Mouse (Mus musculus): ENCODE measurements around the gene Slc19a2. TPM values are rescaled to one million over a fixed set of nuclear protein-coding genes. Genes with fewer than 3 reads are reported as not detected.

The Slc19a2 gene
- polyA plus RNA-seq, 1 experiment = 8.2 TPM

DNA sequence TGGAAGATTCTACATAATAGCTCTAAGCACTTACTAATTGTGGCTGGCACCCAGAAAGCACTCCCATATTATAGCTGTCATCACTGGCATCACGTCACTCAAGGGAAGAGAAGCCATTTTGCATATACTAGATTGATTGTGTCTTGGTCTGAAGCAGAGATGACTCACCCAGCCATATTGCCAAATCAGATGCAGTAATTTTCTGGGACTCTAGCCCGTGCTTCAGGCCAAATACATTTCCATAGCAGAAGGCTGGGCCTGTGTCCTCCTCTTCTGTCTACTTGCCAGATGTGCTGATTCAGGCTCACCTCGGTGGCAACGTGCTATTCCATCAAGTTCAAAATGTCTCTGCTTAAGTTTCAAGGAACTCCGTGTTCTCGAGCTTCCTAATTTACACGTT lies 12.7 kb downstream of the Slc19a2 start:
- 93% methylated on average over 7 of the region's 7 CpGs for WGBS
- no peaks in the 10 kb centered on the region for H3K4me1 ChIP-seq (replicated peaks; ENCODE audit: control insufficient read depth, insufficient read depth, low read length)
- H3K27ac ChIP-seq (ENCODE audit: control insufficient read depth, insufficient read depth, low read length) = no peak overlapping the region
- H3K4me3 ChIP-seq (ENCODE audit: control insufficient read depth, insufficient read depth, low read length) = no peak overlapping the region
- no peak for DNase-seq
- peaks cover 10% of the 10 kb centered on the region for H3K36me3 ChIP-seq (ENCODE audit: control insufficient read depth, insufficient read depth, low read length)
- no peaks in the 10 kb centered on the region for H3K27me3 ChIP-seq (ENCODE audit: control insufficient read depth, insufficient read depth, low read length)
- TF ChIP-seq POLR2A (IDR thresholded peaks at IDR 0.05; ENCODE audit: control insufficient read depth, extremely low read depth, insufficient read depth, low read length, poor library complexity) = no peak
- no peak for TF ChIP-seq CTCF (IDR thresholded peaks at IDR 0.05; ENCODE audit: borderline replicate concordance, control insufficient read depth, extremely low read depth, insufficient read depth, low read length, poor library complexity)

DNA sequence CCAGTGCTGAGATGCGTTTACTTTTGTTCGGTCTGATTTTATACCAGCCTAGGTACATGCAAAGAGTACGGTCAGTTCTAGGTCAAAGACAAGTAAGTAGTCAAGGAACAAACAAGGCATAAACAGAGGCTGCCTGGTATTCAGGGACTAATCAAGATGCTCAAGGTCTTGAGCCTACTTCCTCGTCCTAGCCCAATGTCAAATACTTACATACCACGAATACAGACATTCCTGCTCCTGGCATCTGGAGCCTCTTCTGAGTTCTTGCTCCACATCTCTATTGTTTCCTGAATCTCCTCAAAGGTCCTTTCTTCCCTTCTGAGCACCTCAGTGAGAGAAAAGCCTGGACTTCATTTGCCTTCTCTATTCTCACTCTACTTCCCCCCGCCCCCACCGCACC lies 22.1 kb downstream of the Slc19a2 start:
- WGBS = 95% methylated on average over 7 of the region's 7 CpGs
- Histone ChIP-seq H3K27ac (ENCODE audit: control insufficient read depth, insufficient read depth, low read length) (no peak overlapping the region), H3K4me1 (replicated peaks; ENCODE audit: control insufficient read depth, insufficient read depth, low read length) (peaks cover 3% of the 10 kb centered on the region; the same call in 1 of the 2 replicates), H3K36me3 (ENCODE audit: control insufficient read depth, insufficient read depth, low read length) (no peaks in the 10 kb centered on the region), H3K27me3 (ENCODE audit: control insufficient read depth, insufficient read depth, low read length) (no peaks in the 10 kb centered on the region), H3K4me3 (ENCODE audit: control insufficient read depth, insufficient read depth, low read length) (no peak overlapping the region)
- no peak for TF ChIP-seq CTCF (IDR thresholded peaks at IDR 0.05; ENCODE audit: borderline replicate concordance, control insufficient read depth, extremely low read depth, insufficient read depth, low read length, poor library complexity)
- DNase-seq = no peak

DNA sequence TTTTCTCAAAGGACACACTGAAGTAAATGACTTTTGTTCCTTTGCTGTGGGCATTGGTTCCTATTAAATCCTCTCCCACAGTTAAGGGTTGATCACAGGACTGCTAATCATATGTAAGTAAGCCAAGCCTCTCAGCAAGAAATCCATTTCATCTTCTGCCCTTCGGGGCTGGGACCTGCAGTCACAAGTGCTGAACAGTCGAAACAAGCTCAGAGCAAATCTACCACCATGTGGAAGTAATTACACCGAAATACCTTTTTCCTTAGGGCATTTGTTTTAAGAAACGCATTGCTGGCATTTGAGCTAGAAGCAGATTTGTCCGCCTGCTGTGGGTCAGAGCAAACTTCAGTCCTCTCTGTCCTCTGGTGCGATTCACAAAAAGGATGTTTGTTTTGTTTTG lies 24.8 kb downstream of the Slc19a2 start:
- H3K27ac ChIP-seq (ENCODE audit: control insufficient read depth, insufficient read depth, low read length) = no peak overlapping the region
- DNase-seq = no peak
- H3K4me3 ChIP-seq (ENCODE audit: control insufficient read depth, insufficient read depth, low read length) = no peak overlapping the region
- peaks cover 3% of the 10 kb centered on the region; the same call in 1 of the 2 replicates for H3K4me1 ChIP-seq (replicated peaks; ENCODE audit: control insufficient read depth, insufficient read depth, low read length)
- WGBS = 93% methylated on average over 6 of the region's 6 CpGs
- TF ChIP-seq POLR2A (IDR thresholded peaks at IDR 0.05; ENCODE audit: control insufficient read depth, extremely low read depth, insufficient read depth, low read length, poor library complexity) = no peak
- no peak for TF ChIP-seq CTCF (IDR thresholded peaks at IDR 0.05; ENCODE audit: borderline replicate concordance, control insufficient read depth, extremely low read depth, insufficient read depth, low read length, poor library complexity)
- no peaks in the 10 kb centered on the region for H3K36me3 ChIP-seq (ENCODE audit: control insufficient read depth, insufficient read depth, low read length)
- no peaks in the 10 kb centered on the region for H3K27me3 ChIP-seq (ENCODE audit: control insufficient read depth, insufficient read depth, low read length)

DNA sequence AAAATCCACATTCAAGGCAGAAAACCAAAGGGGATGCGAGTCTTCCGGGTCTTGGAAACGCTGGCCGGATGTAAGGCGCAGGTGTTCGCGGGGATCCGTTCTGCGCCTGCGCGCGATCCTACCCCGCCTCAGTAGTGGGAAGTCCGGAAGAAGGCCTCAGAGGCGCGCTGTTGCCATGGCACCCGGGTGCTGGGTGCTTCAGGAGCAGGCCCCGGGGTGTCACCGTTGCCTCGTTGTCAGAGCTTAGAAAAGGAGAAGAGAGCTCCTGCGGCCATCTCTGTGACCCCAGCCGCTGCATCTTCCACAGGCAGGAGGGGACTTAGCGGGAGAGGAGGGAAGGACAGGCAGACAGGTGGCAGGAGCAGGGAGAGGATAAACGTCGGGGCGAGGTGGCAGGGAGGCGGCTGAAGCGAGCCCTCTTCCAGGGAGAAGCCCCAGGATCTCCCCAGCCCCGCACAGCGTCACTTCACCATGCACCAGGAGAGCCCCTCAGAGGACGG lies 26.7 kb downstream of the Slc19a2 start, which contains the start of gene Ccdc181:
TSS of gene Ccdc181 (plus strand) at position 131 of the 500 bp plus-strand sequence.
- TF ChIP-seq POLR2A (IDR thresholded peaks at IDR 0.05; ENCODE audit: control insufficient read depth, extremely low read depth, insufficient read depth, low read length, poor library complexity) (peak; percentile 45; the same call in 1 of the 2 replicates), CTCF (IDR thresholded peaks at IDR 0.05; ENCODE audit: borderline replicate concordance, control insufficient read depth, extremely low read depth, insufficient read depth, low read length, poor library complexity) (peak; percentile 66)
- peak within 1 kb of the TSS; percentile 71 for H3K4me3 ChIP-seq (ENCODE audit: control insufficient read depth, insufficient read depth, low read length)
- no peaks in the 10 kb centered on the region for H3K27me3 ChIP-seq (ENCODE audit: control insufficient read depth, insufficient read depth, low read length)
- no peaks in the 10 kb centered on the region for H3K36me3 ChIP-seq (ENCODE audit: control insufficient read depth, insufficient read depth, low read length)
- peak within 1 kb of the TSS; percentile 80 for H3K27ac ChIP-seq (ENCODE audit: control insufficient read depth, insufficient read depth, low read length)
- peaks cover 4% of the 10 kb centered on the region for H3K4me1 ChIP-seq (replicated peaks; ENCODE audit: control insufficient read depth, insufficient read depth, low read length)
- DNase-seq = peak; percentile 98
- WGBS = under 1% methylated on average over 31 of the region's 31 CpGs

DNA sequence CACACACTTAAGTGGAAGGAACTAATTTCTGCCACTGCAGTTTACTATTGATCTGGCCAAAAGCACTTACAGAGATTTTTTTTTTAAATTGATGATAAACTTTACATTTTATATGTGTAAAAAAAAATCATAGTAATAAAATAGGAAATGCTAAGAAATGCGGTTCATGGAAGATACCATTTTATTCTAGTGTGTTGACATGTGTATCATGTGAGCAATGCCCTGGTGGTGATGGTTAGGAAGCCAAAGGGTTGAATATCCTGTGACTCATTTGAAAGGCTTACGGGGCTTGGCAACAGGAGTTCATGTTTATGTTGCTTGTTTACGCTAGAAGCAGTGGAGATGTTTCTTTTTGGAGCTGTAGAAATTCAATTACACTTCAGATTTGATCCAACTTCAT lies 27.7 kb downstream of the Slc19a2 start:
- peaks cover 4% of the 10 kb centered on the region for H3K4me1 ChIP-seq (replicated peaks; ENCODE audit: control insufficient read depth, insufficient read depth, low read length)
- TF ChIP-seq CTCF (IDR thresholded peaks at IDR 0.05; ENCODE audit: borderline replicate concordance, control insufficient read depth, extremely low read depth, insufficient read depth, low read length, poor library complexity) = no peak
- no peak for TF ChIP-seq POLR2A (IDR thresholded peaks at IDR 0.05; ENCODE audit: control insufficient read depth, extremely low read depth, insufficient read depth, low read length, poor library complexity)
- H3K36me3 ChIP-seq (ENCODE audit: control insufficient read depth, insufficient read depth, low read length) = no peaks in the 10 kb centered on the region
- whole genome bisulfite sequencing = 97% methylated on average over 3 of the region's 3 CpGs
- no peaks in the 10 kb centered on the region for H3K27me3 ChIP-seq (ENCODE audit: control insufficient read depth, insufficient read depth, low read length)
- no peak overlapping the region for H3K27ac ChIP-seq (ENCODE audit: control insufficient read depth, insufficient read depth, low read length)
- no peak for DNase-seq
- no peak overlapping the region for H3K4me3 ChIP-seq (ENCODE audit: control insufficient read depth, insufficient read depth, low read length)

DNA sequence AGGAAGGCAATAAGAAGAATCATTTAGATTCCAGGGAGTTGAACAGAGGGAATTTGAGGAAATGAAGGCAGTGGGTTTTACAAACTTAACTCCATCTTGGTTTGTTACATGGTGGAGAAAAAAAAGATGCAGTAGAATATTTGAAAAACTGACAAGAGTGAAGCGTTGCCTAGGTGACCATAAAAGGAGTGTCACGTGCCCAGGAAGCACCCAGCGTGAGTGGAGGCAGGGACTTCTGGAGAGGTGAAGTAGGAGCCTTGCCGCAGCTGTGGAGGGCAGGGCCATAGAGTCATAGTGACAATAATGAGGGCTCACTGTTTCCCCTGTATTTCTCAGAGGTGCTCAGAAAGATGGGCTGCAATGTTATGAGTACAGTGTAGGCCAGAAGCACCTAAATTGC lies 30.5 kb downstream of the Slc19a2 start:
- TF ChIP-seq POLR2A (IDR thresholded peaks at IDR 0.05; ENCODE audit: control insufficient read depth, extremely low read depth, insufficient read depth, low read length, poor library complexity) (no peak), CTCF (IDR thresholded peaks at IDR 0.05; ENCODE audit: borderline replicate concordance, control insufficient read depth, extremely low read depth, insufficient read depth, low read length, poor library complexity) (no peak)
- no peak overlapping the region for H3K27ac ChIP-seq (ENCODE audit: control insufficient read depth, insufficient read depth, low read length)
- no peaks in the 10 kb centered on the region; the same call in 1 of the 2 replicates for H3K36me3 ChIP-seq (ENCODE audit: control insufficient read depth, insufficient read depth, low read length)
- peaks cover 4% of the 10 kb centered on the region for H3K4me1 ChIP-seq (replicated peaks; ENCODE audit: control insufficient read depth, insufficient read depth, low read length)
- WGBS = 49% methylated on average over 4 of the region's 4 CpGs
- peak; percentile 24 for DNase-seq
- H3K4me3 ChIP-seq (ENCODE audit: control insufficient read depth, insufficient read depth, low read length) = no peak overlapping the region
- no peaks in the 10 kb centered on the region for H3K27me3 ChIP-seq (ENCODE audit: control insufficient read depth, insufficient read depth, low read length)

DNA sequence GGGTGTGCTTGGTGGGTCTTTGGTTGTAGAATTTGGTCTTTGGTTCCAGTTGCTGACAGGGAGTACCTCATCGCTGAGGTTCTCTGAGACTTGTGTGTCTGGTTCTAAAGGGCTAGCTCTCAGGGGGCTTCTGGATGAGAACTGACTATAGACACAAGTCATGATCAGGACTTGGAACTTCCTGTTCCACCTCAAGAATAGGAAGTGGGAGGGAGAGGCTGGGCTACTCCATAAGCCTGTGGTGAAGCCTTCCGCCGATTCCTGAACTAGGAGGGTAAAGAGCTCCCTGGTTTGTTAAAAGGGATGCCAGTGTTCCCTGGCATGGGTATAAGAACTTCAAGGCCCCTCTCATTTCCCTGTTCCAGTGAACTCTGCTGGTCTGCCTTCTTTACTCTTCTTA lies 35.2 kb downstream of the Slc19a2 start:
- no peak overlapping the region for H3K4me3 ChIP-seq (ENCODE audit: control insufficient read depth, insufficient read depth, low read length)
- 96% methylated on average over 3 of the region's 3 CpGs for WGBS
- no peaks in the 10 kb centered on the region; the same call in 1 of the 2 replicates for H3K36me3 ChIP-seq (ENCODE audit: control insufficient read depth, insufficient read depth, low read length)
- no peak for TF ChIP-seq POLR2A (IDR thresholded peaks at IDR 0.05; ENCODE audit: control insufficient read depth, extremely low read depth, insufficient read depth, low read length, poor library complexity)
- H3K27me3 ChIP-seq (ENCODE audit: control insufficient read depth, insufficient read depth, low read length) = no peaks in the 10 kb centered on the region
- no peak overlapping the region for H3K27ac ChIP-seq (ENCODE audit: control insufficient read depth, insufficient read depth, low read length)
- H3K4me1 ChIP-seq (replicated peaks; ENCODE audit: control insufficient read depth, insufficient read depth, low read length) = peaks cover 1% of the 10 kb centered on the region
- DNase-seq = no peak

Data from thymus, adult 2 months (tissue).